Mouse (Mus musculus): ENCODE data around the gene Ggact. TPM values are rescaled to one million over a fixed set of nuclear protein-coding genes. Genes with fewer than 3 reads are reported as not detected.

Gene Ggact
- 31.4 and 37.9 TPM in 2 replicates for polyA plus RNA-seq (2014; fragmentation: Nextera tagmentation; extraction: Ambion mirVana)

GRCm38 (mm10) chr14:122913657-122914056, at the start of gene Ggact:
Gene Ggact (minus strand): TSS chr14:122913757.
- no peak within 1 kb of the TSS for H3K27ac ChIP-seq (ENCODE audit: low read depth)
- 0 out of 2 replicates have a peak, but pooled peaks cover 6% of the 10 kb centered on the region for H3K36me3 ChIP-seq (ENCODE audit: control insufficient read depth, insufficient read depth, low read length)
- H3K4me2 ChIP-seq (ENCODE audit: low read length), result peak within 1 kb of the TSS; percentile 70
- H3K9me3 ChIP-seq (ENCODE audit: control insufficient read depth, low read length), result 0 out of 2 replicates have a peak, but pooled peaks cover under 1% of the 10 kb centered on the region
- DNase-seq (ENCODE audit: low spot score) (no peak), ATAC-seq (replicated peaks; ENCODE audit: low FRiP score, low TSS enrichment, low read depth) (no peak)
- H3K4me3 ChIP-seq (ENCODE audit: low read depth, low read length), result peak within 1 kb of the TSS; percentile 52
- WGBS, result 77% methylated on average over 6 of the region's 6 CpGs
- peak within 1 kb of the TSS; percentile 49 for H3K9ac ChIP-seq (ENCODE audit: low read length)
- H3K27me3 ChIP-seq (replicated peaks; ENCODE audit: control insufficient read depth, insufficient read depth, low read length), result no peaks in the 10 kb centered on the region
- H3K4me1 ChIP-seq (replicated peaks; ENCODE audit: control insufficient read depth, insufficient read depth, low read length), result no peaks in the 10 kb centered on the region

GRCm38 (mm10) chr14:122957941-122958340, 44.4 kb upstream of the Ggact start:
- no peaks in the 10 kb centered on the region for H3K27me3 ChIP-seq (replicated peaks; ENCODE audit: control insufficient read depth, insufficient read depth, low read length)
- no peak for ATAC-seq (replicated peaks; ENCODE audit: low FRiP score, low TSS enrichment, low read depth)
- 94% methylated on average over 8 of the region's 8 CpGs for WGBS
- no peak overlapping the region for H3K27ac ChIP-seq (ENCODE audit: low read depth)
- H3K4me3 ChIP-seq (ENCODE audit: low read depth, low read length), result no peak overlapping the region
- DNase-seq (ENCODE audit: low spot score), result peak; percentile 45
- H3K4me1 ChIP-seq (replicated peaks; ENCODE audit: control insufficient read depth, insufficient read depth, low read length), result no peaks in the 10 kb centered on the region
- no peak overlapping the region for H3K9ac ChIP-seq (ENCODE audit: low read length)
- no peak overlapping the region for H3K4me2 ChIP-seq (ENCODE audit: low read length)
- H3K36me3 ChIP-seq (ENCODE audit: control insufficient read depth, insufficient read depth, low read length), result peaks cover 18% of the 10 kb centered on the region
- H3K9me3 ChIP-seq (ENCODE audit: control insufficient read depth, low read length), result no peaks in the 10 kb centered on the region

GRCm38 (mm10) chr14:122953331-122953730, 39.8 kb upstream of the Ggact start:
- no peak overlapping the region for H3K27ac ChIP-seq (ENCODE audit: low read depth)
- peaks cover 10% of the 10 kb centered on the region for H3K36me3 ChIP-seq (ENCODE audit: control insufficient read depth, insufficient read depth, low read length)
- H3K4me1 ChIP-seq (replicated peaks; ENCODE audit: control insufficient read depth, insufficient read depth, low read length), result no peaks in the 10 kb centered on the region
- ATAC-seq (replicated peaks; ENCODE audit: low FRiP score, low TSS enrichment, low read depth) (peak; percentile 68), DNase-seq (ENCODE audit: low spot score) (peak; percentile 62)
- no peaks in the 10 kb centered on the region for H3K27me3 ChIP-seq (replicated peaks; ENCODE audit: control insufficient read depth, insufficient read depth, low read length)
- H3K9ac ChIP-seq (ENCODE audit: low read length), result no peak overlapping the region
- WGBS, result 24% methylated on average over 1 of the region's 1 CpGs
- no peak overlapping the region for H3K4me2 ChIP-seq (ENCODE audit: low read length)
- no peaks in the 10 kb centered on the region for H3K9me3 ChIP-seq (ENCODE audit: control insufficient read depth, low read length)
- H3K4me3 ChIP-seq (ENCODE audit: low read depth, low read length), result no peak overlapping the region

GRCm38 (mm10) chr14:122952556-122952955, 39.0 kb upstream of the Ggact start:
- H3K9me3 ChIP-seq (ENCODE audit: control insufficient read depth, low read length), result no peaks in the 10 kb centered on the region
- no peak overlapping the region for H3K4me2 ChIP-seq (ENCODE audit: low read length)
- no peak overlapping the region for H3K4me3 ChIP-seq (ENCODE audit: low read depth, low read length)
- no peak overlapping the region for H3K9ac ChIP-seq (ENCODE audit: low read length)
- H3K27ac ChIP-seq (ENCODE audit: low read depth), result no peak overlapping the region
- peaks cover 12% of the 10 kb centered on the region for H3K36me3 ChIP-seq (ENCODE audit: control insufficient read depth, insufficient read depth, low read length)
- 83% methylated on average over 1 of the region's 1 CpGs for WGBS
- no peaks in the 10 kb centered on the region for H3K4me1 ChIP-seq (replicated peaks; ENCODE audit: control insufficient read depth, insufficient read depth, low read length)
- no peaks in the 10 kb centered on the region for H3K27me3 ChIP-seq (replicated peaks; ENCODE audit: control insufficient read depth, insufficient read depth, low read length)
- no peak for DNase-seq (ENCODE audit: low spot score)
- no peak for ATAC-seq (replicated peaks; ENCODE audit: low FRiP score, low TSS enrichment, low read depth)

GRCm38 (mm10) chr14:122951676-122952445, 38.3 kb upstream of the Ggact start:
- no peaks in the 10 kb centered on the region for H3K4me1 ChIP-seq (replicated peaks; ENCODE audit: control insufficient read depth, insufficient read depth, low read length)
- DNase-seq (ENCODE audit: low spot score), result no peak

GRCm38 (mm10) chr14:122950915-122951314, 37.4 kb upstream of the Ggact start:
- Histone ChIP-seq H3K4me2 (ENCODE audit: low read length) (no peak overlapping the region), H3K27ac (ENCODE audit: low read depth) (no peak overlapping the region), H3K9ac (ENCODE audit: low read length) (no peak overlapping the region), H3K9me3 (ENCODE audit: control insufficient read depth, low read length) (no peaks in the 10 kb centered on the region), H3K4me3 (ENCODE audit: low read depth, low read length) (no peak overlapping the region), H3K36me3 (ENCODE audit: control insufficient read depth, insufficient read depth, low read length) (peaks cover 18% of the 10 kb centered on the region), H3K27me3 (replicated peaks; ENCODE audit: control insufficient read depth, insufficient read depth, low read length) (no peaks in the 10 kb centered on the region), H3K4me1 (replicated peaks; ENCODE audit: control insufficient read depth, insufficient read depth, low read length) (no peaks in the 10 kb centered on the region)
- 90% methylated on average over 1 of the region's 1 CpGs for WGBS
- ATAC-seq (replicated peaks; ENCODE audit: low FRiP score, low TSS enrichment, low read depth), result no peak
- no peak for DNase-seq (ENCODE audit: low spot score)

More at GRCm38 (mm10) chr14:122951676-122952445, 38.3 kb upstream of the Ggact start:
- Histone ChIP-seq H3K27me3 (replicated peaks; ENCODE audit: control insufficient read depth, insufficient read depth, low read length) (no peaks in the 10 kb centered on the region), H3K4me2 (ENCODE audit: low read length) (no peak overlapping the region), H3K9ac (ENCODE audit: low read length) (no peak overlapping the region), H3K36me3 (ENCODE audit: control insufficient read depth, insufficient read depth, low read length) (peaks cover 18% of the 10 kb centered on the region), H3K27ac (ENCODE audit: low read depth) (no peak overlapping the region), H3K4me3 (ENCODE audit: low read depth, low read length) (no peak overlapping the region), H3K9me3 (ENCODE audit: control insufficient read depth, low read length) (no peaks in the 10 kb centered on the region)
- 76% methylated on average over 6 of the region's 6 CpGs for WGBS
- no peak for ATAC-seq (replicated peaks; ENCODE audit: low FRiP score, low TSS enrichment, low read depth)

- ATAC-seq (replicated peaks; ENCODE audit: low FRiP score, low TSS enrichment, low read depth), result no peak
- Histone ChIP-seq H3K4me2 (ENCODE audit: low read length) (no peak overlapping the region), H3K4me3 (ENCODE audit: low read depth, low read length) (no peak overlapping the region), H3K9ac (ENCODE audit: low read length) (no peak overlapping the region), H3K36me3 (ENCODE audit: control insufficient read depth, insufficient read depth, low read length) (peaks cover 47% of the 10 kb centered on the region), H3K4me1 (replicated peaks; ENCODE audit: control insufficient read depth, insufficient read depth, low read length) (no peaks in the 10 kb centered on the region), H3K9me3 (ENCODE audit: control insufficient read depth, low read length) (no peaks in the 10 kb centered on the region), H3K27me3 (replicated peaks; ENCODE audit: control insufficient read depth, insufficient read depth, low read length) (no peaks in the 10 kb centered on the region), H3K27ac (ENCODE audit: low read depth) (no peak overlapping the region)
- DNase-seq (ENCODE audit: low spot score), result no peak
- WGBS, result 91% methylated on average over 3 of the region's 3 CpGs
Measured at GRCm38 (mm10) chr14:122943475-122943853, 29.9 kb upstream of the Ggact start.

GRCm38 (mm10) chr14:122942757-122943474, 29.4 kb upstream of the Ggact start:
- ATAC-seq (replicated peaks; ENCODE audit: low FRiP score, low TSS enrichment, low read depth), result 0 out of 2 replicates have a peak, but pooled peaks have one; percentile 43
- Histone ChIP-seq H3K27ac (ENCODE audit: low read depth) (no peak overlapping the region), H3K4me3 (ENCODE audit: low read depth, low read length) (no peak overlapping the region), H3K4me1 (replicated peaks; ENCODE audit: control insufficient read depth, insufficient read depth, low read length) (no peaks in the 10 kb centered on the region), H3K9ac (ENCODE audit: low read length) (no peak overlapping the region), H3K36me3 (ENCODE audit: control insufficient read depth, insufficient read depth, low read length) (peaks cover 47% of the 10 kb centered on the region), H3K27me3 (replicated peaks; ENCODE audit: control insufficient read depth, insufficient read depth, low read length) (no peaks in the 10 kb centered on the region), H3K9me3 (ENCODE audit: control insufficient read depth, low read length) (no peaks in the 10 kb centered on the region), H3K4me2 (ENCODE audit: low read length) (no peak overlapping the region)
- no peak for DNase-seq (ENCODE audit: low spot score)
- WGBS, result 60% methylated on average over 4 of the region's 4 CpGs

All from intestine, embryonic 14.5 days (tissue).